Mouse (Mus musculus): ENCODE data around the gene Gm12355. TPM values are rescaled to one million over a fixed set of nuclear protein-coding genes. Genes with fewer than 3 reads are reported as not detected.
A peak's percentile ranks its signal among the peaks of the same experiment; 100 is the strongest.

The Gm12355 gene
- polyA plus RNA-seq, 1 experiment = 0.33 TPM

DNA sequence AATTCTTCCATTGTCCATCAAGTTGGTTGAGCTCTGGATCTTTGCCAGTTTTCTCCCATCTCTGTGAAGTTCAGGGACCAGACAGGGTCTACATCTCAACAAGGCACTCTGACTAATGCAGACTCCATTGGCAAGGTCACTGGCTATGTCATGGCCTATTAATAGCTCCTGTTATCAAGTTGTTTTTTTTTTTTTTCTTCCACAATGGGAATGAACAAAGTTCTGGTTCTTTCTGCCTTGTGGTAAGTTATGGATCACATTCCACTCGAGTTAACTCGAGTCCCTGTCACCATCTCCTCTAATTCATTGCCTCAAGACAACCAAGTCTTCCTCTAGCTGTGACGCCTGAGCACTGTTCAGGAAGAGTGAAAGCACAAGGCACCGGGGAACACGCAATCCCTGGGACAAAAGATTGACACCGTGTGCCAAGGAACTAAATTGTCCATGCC lies 36.6 kb downstream of the Gm12355 start:
- TF ChIP-seq POLR2A (IDR thresholded peaks at IDR 0.05; ENCODE audit: borderline replicate concordance, insufficient read depth, low read length) = no peak
- TF ChIP-seq CTCF (IDR thresholded peaks at IDR 0.05; ENCODE audit: borderline replicate concordance, insufficient read depth, low read depth, low read length) = no peak
- Histone ChIP-seq H3K4me1 (ENCODE audit: control insufficient read depth, insufficient read depth, low read length) (peaks cover 19% of the 10 kb centered on the region), H3K4me3 (replicated peaks; ENCODE audit: insufficient read depth, low read depth, low read length) (no peak overlapping the region), H3K27me3 (ENCODE audit: control insufficient read depth, insufficient read depth, low read length) (no peaks in the 10 kb centered on the region), H3K27ac (ENCODE audit: insufficient read depth, low read length) (no peak overlapping the region)
- DNase-seq = no peak
- WGBS = 64% methylated on average over 6 of the region's 6 CpGs

DNA sequence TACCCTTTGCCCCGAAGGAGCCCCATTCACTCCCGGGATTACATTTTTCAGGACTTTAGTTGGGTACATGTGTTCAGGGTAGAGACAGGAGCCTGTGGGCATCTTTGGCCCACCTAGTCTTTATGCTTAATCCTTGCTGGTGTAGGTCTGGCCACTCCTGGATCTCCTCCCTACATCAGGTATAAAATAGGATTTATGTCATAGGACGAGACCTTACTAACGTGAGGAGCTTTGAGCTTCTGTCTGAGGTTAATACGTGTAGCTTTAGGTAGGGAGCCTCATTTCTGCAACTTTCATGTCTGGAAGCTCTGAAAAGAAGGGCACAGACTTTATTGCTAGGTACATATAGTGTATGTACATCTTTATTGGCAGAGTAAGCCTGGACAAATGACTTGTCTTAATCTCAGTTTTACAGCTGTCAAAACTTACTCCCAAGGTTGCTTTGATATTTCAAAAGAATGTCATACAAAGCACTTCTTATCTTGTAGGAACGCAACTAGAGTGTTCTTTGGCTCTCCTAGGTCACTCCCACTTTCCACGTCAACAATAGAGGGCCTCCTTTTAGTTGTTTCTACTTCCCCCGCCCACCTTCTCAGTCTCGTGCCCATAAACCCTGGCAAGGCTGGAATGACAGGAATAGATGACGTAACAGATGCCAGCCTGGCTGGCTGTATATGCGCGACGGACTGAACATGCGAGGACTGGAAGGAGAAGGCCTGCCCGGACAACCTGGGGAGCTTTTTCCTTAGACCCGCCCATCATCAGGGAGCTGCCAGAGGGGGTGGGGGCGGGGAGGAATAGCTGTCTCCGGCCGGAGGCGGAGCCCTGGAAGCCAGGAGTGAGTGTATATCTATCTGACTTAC lies 37.5 kb downstream of the Gm12355 start:
- Histone ChIP-seq H3K4me1 (ENCODE audit: control insufficient read depth, insufficient read depth, low read length) (peaks cover 19% of the 10 kb centered on the region), H3K4me3 (replicated peaks; ENCODE audit: insufficient read depth, low read depth, low read length) (peak overlapping the region; percentile 88), H3K27me3 (ENCODE audit: control insufficient read depth, insufficient read depth, low read length) (no peaks in the 10 kb centered on the region), H3K27ac (ENCODE audit: insufficient read depth, low read length) (no peak overlapping the region; the same call in 1 of the 2 replicates)
- TF ChIP-seq CTCF (IDR thresholded peaks at IDR 0.05; ENCODE audit: borderline replicate concordance, insufficient read depth, low read depth, low read length) (no peak), POLR2A (IDR thresholded peaks at IDR 0.05; ENCODE audit: borderline replicate concordance, insufficient read depth, low read length) (no peak)
- DNase-seq = peak; percentile 49 to 57
- WGBS = 16% methylated on average over 20 of the region's 20 CpGs

DNA sequence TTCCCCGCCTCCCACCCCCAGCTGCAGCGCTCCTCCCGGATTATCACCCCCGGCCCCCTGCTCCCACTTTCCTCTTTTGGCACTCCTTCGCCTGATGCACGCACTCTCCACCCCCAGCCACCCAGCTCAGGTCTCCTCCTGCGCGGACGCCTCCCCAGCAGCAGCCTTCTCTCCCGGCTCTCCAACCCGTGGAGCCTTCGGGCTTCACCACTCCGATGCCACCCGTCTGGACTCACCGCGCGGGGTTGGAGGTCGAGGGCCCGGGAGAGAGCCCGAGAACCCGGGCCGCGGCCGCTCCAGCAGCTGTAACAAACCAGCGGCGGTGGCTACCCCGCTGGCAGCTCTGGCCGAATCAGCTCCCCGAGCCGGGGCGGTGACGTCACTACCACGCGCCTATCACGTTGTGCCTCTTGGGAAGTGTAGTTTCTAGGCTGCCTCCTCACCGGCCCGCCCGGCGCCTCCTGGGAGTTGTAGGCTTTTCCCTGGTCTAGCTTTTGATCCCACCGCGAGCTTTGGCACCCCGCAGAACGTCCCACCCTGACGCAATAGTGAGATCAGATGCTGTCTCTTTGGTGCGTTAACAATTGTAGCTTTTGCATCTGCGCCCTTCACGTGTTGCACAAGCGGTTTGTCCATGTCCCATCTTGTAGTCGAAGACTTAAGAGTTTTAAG lies 38.4 kb downstream of the Gm12355 start, which contains the start of gene Ormdl3:
Ormdl3 (minus strand) TSS at position 477 of the 672 bp plus-strand sequence.
- Histone ChIP-seq H3K4me1 (ENCODE audit: control insufficient read depth, insufficient read depth, low read length) (peaks cover 19% of the 10 kb centered on the region), H3K4me3 (replicated peaks; ENCODE audit: insufficient read depth, low read depth, low read length) (peak within 1 kb of the TSS; percentile 88), H3K27me3 (ENCODE audit: control insufficient read depth, insufficient read depth, low read length) (no peaks in the 10 kb centered on the region), H3K27ac (ENCODE audit: insufficient read depth, low read length) (peak within 1 kb of the TSS; percentile 59)
- peak; percentile 97 to 98 for DNase-seq
- TF ChIP-seq CTCF (IDR thresholded peaks at IDR 0.05; ENCODE audit: borderline replicate concordance, insufficient read depth, low read depth, low read length) (no peak), POLR2A (IDR thresholded peaks at IDR 0.05; ENCODE audit: borderline replicate concordance, insufficient read depth, low read length) (peak; percentile 65; the same call in 1 of the 2 replicates)
- WGBS = under 1% methylated on average over 49 of the region's 49 CpGs

DNA sequence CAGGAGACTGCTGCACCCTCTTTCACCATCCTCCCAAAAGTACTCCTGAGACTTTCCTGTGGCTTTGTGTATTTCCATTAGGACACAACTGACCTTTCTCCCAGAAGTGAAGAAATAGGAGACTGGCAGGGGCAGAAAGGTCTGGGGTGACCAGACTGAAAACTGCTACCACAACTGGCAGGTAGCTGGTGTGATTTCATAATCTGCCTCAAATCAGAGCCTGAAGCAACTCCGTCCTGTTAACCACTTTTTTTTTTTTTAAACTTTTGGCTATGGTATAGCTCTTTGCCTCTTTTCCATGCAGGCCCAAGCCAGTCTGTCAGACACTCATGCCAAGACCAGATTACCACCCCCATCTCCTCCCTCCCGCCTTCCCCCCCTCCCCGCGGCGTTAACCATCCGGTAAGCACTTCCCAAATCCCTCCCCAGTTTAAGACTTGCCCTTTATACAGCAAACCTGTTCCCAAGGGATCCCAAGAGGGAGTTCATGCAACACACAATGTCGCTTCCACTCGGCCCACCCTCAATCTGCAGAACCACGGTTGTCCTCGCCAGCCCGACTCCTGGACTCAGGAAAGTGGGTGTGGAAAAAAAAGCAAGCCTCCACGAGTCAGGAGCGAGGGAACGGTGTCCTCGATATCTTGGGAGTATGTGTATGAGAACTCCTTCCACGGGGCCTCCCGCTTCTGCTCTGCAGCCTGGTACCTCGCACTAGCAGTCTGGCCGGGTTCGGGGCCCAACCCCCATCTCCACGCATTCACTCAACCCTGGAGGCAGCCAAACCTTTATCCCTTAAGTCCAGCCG lies 39.2 kb downstream of the Gm12355 start:
- no peak overlapping the region for H3K27ac ChIP-seq (ENCODE audit: insufficient read depth, low read length)
- TF ChIP-seq POLR2A (IDR thresholded peaks at IDR 0.05; ENCODE audit: borderline replicate concordance, insufficient read depth, low read length) (no peak), CTCF (IDR thresholded peaks at IDR 0.05; ENCODE audit: borderline replicate concordance, insufficient read depth, low read depth, low read length) (no peak)
- H3K4me3 ChIP-seq (replicated peaks; ENCODE audit: insufficient read depth, low read depth, low read length) = peak overlapping the region; percentile 88
- no peak for DNase-seq
- peaks cover 16% of the 10 kb centered on the region for H3K4me1 ChIP-seq (ENCODE audit: control insufficient read depth, insufficient read depth, low read length)
- under 1% methylated on average over 22 of the region's 22 CpGs for WGBS
- H3K27me3 ChIP-seq (ENCODE audit: control insufficient read depth, insufficient read depth, low read length) = no peaks in the 10 kb centered on the region

DNA sequence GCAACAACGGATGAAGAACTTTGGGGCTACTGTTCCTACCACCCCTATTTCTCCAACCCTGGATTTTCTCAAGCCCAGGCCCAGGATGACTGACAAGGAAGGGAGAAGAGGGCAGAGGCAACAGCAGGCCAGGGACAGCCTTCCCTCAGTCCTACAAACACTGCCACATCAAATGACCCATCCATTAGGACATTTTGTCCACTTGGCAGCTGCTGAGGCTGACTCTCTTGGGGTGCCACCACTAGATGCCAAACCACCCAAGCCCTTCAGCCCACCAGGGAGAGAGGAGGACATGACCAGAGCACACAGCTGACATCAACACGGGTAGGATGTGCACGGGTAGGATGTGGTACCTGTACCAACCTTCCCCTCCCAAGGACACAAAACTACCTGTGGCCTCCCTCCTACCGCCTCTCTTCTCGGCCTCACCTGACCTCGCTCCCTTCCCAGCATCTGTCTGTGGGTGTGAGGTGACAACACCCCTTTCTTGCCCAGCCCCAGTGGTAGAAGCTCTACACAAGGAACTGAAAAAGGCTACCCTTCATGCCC lies 40.8 kb downstream of the Gm12355 start:
- WGBS = 88% methylated on average over 6 of the region's 6 CpGs
- H3K4me3 ChIP-seq (replicated peaks; ENCODE audit: insufficient read depth, low read depth, low read length) = no peak overlapping the region

DNA sequence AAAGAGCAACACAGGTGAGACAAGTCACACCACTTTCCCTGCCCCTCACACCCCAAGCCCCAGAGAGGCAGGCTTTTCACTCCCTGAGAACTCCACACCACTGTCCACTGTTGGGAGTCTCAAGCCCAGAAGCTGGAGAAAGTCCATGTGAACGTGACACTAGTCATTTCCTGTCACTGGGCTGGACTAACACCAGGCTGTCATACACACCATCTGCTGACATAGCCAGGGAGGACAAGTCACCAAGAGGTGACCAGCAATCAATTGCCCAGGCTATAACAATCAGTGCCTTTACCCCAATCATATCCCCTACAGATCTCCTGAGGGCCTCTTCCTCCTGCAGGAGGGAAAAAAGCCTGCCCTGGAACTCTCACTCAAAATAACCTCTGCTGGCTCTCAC lies 41.3 kb downstream of the Gm12355 start:
- Histone ChIP-seq H3K27me3 (ENCODE audit: control insufficient read depth, insufficient read depth, low read length) (no peaks in the 10 kb centered on the region), H3K27ac (ENCODE audit: insufficient read depth, low read length) (no peak overlapping the region), H3K4me1 (ENCODE audit: control insufficient read depth, insufficient read depth, low read length) (peaks cover 13% of the 10 kb centered on the region), H3K4me3 (replicated peaks; ENCODE audit: insufficient read depth, low read depth, low read length) (no peak overlapping the region)
- no peak for TF ChIP-seq POLR2A (IDR thresholded peaks at IDR 0.05; ENCODE audit: borderline replicate concordance, insufficient read depth, low read length)
- no peak for TF ChIP-seq CTCF (IDR thresholded peaks at IDR 0.05; ENCODE audit: borderline replicate concordance, insufficient read depth, low read depth, low read length)
- 6% methylated on average over 1 of the region's 1 CpGs for WGBS
- no peak for DNase-seq

More for the DNA sequence above, 40.8 kb downstream of the Gm12355 start:
- Histone ChIP-seq H3K27me3 (ENCODE audit: control insufficient read depth, insufficient read depth, low read length) (no peaks in the 10 kb centered on the region), H3K4me1 (ENCODE audit: control insufficient read depth, insufficient read depth, low read length) (peaks cover 13% of the 10 kb centered on the region), H3K27ac (ENCODE audit: insufficient read depth, low read length) (no peak overlapping the region)
- TF ChIP-seq POLR2A (IDR thresholded peaks at IDR 0.05; ENCODE audit: borderline replicate concordance, insufficient read depth, low read length) (no peak), CTCF (IDR thresholded peaks at IDR 0.05; ENCODE audit: borderline replicate concordance, insufficient read depth, low read depth, low read length) (no peak)
- no peak for DNase-seq

DNA sequence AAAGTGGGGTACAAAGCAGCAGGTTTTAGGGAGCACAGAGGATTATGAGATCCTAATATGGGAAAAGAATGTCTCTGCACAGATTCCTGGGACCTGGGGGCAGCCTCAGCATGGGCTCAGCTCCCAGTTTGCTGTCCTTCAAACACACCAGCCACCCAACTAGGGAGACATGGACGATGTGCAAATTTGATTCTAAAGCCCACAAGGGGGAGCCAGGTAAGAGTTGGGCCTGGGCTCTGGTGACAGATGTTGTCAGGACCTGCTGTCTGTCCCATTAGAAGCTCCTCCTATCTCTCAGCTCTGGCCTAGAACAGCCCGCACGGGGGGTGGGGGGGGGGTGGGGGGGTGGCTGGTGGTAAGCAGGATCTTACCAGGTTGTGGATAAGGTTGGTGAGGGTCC lies 41.9 kb downstream of the Gm12355 start:
- peaks cover 13% of the 10 kb centered on the region for H3K4me1 ChIP-seq (ENCODE audit: control insufficient read depth, insufficient read depth, low read length)
- TF ChIP-seq CTCF (IDR thresholded peaks at IDR 0.05; ENCODE audit: borderline replicate concordance, insufficient read depth, low read depth, low read length) (no peak), POLR2A (IDR thresholded peaks at IDR 0.05; ENCODE audit: borderline replicate concordance, insufficient read depth, low read length) (no peak)
- no peak overlapping the region for H3K4me3 ChIP-seq (replicated peaks; ENCODE audit: insufficient read depth, low read depth, low read length)
- no peak overlapping the region for H3K27ac ChIP-seq (ENCODE audit: insufficient read depth, low read length)
- no peak for DNase-seq
- 23% methylated on average over 3 of the region's 3 CpGs for WGBS
- no peaks in the 10 kb centered on the region for H3K27me3 ChIP-seq (ENCODE audit: control insufficient read depth, insufficient read depth, low read length)
